Mouse (Mus musculus): ENCODE measurements around the gene 4930426L09Rik. TPM values are rescaled to one million over a fixed set of nuclear protein-coding genes. Genes with fewer than 3 reads are reported as not detected.
A peak's percentile ranks its signal among the peaks of the same experiment; 100 is the strongest.

4930426L09Rik gene
- total RNA-seq, 2 experiments from 2014 or later, result 1.7 TPM; not detected in 1

DNA sequence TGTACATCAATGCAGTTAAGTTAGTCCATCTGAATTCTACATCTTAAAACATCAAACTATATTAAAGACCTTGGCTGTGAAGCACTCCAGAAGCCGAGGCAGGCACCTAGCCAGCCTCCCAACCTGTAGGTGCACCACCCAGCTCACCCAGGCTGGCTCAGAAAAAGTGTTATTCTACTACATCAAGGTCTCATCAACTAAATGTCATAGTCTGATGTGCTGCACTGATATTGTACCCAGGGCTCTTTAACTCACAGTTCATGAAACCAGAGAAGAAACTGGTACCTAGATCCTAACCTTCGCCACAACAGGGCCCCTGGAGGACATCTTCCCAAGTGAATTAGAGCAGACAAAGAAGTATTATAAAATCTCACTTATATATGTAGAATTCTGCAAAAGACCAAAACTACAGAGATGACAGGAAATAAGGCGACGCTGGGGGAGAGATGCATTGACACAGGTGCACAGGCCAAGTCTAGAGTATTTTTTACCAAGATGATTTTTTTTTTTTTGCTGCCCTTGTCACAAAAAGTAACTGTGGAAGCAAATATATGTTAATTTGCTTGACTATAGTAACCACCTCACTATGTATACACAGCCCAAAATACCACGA is 30.6 kb upstream of the 4930426L09Rik start:
- no peak for ATAC-seq (replicated peaks; ENCODE audit: low FRiP score, low TSS enrichment, poor library complexity, severe bottlenecking)

DNA sequence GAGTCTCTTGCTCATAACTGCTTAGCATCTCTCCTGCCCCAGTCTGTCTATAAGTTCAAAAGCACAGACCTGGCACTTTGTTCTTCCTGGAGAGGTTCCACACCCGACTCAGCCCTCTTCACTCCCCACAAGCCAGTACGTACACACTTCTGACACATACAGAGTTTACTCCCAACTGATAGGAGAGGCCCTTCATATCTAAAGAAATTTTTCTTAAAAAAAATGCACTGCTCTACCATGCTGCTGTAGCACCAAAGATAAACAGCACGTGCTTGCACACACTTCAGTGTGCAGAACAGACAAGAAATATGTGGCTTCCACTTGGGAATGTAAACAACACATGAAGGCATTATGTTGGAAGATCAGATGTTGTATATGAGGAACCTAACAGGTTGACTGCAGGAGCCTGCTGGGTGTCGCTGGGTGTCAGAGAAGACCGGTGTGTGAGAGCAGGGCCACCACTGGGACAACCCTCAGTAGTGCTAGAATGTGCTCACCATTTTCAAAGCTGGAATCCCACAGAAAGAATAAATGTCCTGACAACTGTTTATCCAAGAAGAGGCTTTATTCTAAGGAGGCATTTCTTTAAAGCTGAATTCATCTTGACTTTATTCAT is 29.0 kb upstream of the 4930426L09Rik start:
- peak; percentile 92 for ATAC-seq (replicated peaks; ENCODE audit: low FRiP score, low TSS enrichment, poor library complexity, severe bottlenecking)

DNA sequence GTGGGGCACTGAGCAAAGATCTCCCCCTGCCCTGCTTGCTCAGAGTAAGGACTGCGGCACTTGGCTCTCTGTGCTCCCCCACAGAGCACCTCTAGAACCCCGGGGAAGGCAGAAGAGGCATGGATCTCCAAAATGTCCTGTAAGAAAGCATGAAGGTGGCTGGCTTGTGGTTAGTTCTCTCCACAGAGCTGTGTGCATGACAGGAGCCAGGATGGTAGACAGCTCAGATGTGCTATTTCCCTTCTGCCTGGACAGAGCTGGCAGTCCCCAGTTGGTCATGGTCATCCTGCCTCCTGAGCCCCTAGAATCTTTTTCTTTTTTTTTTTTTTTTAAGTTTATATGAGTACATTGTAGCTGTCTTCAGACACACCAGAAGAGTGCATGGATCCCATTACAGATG is 27.7 kb upstream of the 4930426L09Rik start:
- ATAC-seq (replicated peaks; ENCODE audit: low FRiP score, low TSS enrichment, poor library complexity, severe bottlenecking), result no peak

DNA sequence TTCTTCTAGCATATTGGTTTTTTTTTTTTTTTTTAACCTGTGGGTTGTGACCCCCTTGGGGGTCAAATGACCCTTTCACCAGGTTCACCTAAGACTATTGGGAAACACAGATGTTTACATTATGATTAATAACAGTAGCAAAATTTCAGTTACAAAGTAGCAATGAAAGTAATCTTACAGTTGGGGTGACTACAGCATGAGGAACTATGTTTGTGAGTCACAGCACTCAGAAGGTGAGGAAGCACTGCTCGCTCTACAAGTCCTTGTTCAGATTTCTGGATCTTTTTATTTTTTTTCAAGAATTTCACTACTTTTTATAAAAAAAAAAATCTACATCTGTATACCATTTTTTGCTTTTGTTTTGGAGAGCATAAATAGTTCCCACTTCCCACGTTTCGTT is 26.6 kb upstream of the 4930426L09Rik start:
- no peak for ATAC-seq (replicated peaks; ENCODE audit: low FRiP score, low TSS enrichment, poor library complexity, severe bottlenecking)

DNA sequence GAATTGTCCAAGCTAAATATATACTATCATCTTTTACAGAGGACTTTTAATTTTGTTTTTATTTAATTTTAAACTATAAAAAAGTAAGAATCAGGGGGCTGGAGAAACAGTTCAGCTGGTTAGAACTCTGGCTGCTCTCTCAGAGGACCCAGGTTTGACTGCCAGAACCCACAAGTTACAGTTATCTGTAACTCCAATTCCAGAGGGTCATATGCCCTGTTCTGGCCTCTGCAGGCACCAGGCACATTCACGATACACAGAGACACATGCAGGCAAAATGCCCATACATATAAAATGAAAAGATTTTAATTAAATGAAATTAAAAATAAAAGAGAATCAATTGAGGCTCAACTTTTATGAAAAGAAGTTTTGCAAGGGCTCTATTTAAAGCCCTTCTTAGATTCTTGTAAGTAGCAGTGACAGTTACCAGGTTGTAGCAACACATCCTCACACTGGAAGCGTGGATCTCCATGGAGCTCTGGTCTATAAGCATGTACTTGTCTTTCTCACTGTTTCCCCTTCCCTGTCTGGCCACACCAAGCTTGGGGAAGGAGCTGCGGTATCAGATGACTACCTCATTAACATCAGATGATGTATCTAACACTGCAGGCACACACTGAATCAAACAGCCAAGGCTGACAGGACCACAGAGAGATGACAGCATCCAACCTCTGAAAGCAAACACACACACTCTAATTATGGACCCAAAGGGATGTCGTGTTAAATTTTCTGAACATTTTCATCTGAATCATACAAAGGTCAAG is 23.1 kb upstream of the 4930426L09Rik start:
- peak; percentile 64 for ATAC-seq (replicated peaks; ENCODE audit: low FRiP score, low TSS enrichment, poor library complexity, severe bottlenecking)

DNA sequence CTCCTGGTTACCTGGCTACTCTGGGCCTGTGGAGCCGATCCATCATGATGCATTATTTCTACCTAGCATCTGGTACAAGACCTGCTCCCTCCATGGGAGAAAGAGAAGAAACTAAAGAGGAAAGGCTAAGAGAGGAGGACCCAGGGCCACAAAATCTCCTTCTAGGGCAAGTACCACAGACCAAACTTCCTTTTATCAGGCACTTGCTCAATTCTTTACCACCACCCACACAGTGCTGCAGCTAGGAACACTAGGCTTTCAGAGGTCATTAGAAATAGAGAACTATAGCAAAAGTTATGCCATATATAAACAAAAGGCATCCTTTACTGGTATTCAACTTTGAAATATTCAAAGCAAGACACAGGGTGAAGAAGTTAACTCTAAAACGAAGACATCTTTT is 22.0 kb upstream of the 4930426L09Rik start:
- no peak for ATAC-seq (replicated peaks; ENCODE audit: low FRiP score, low TSS enrichment, poor library complexity, severe bottlenecking)

DNA sequence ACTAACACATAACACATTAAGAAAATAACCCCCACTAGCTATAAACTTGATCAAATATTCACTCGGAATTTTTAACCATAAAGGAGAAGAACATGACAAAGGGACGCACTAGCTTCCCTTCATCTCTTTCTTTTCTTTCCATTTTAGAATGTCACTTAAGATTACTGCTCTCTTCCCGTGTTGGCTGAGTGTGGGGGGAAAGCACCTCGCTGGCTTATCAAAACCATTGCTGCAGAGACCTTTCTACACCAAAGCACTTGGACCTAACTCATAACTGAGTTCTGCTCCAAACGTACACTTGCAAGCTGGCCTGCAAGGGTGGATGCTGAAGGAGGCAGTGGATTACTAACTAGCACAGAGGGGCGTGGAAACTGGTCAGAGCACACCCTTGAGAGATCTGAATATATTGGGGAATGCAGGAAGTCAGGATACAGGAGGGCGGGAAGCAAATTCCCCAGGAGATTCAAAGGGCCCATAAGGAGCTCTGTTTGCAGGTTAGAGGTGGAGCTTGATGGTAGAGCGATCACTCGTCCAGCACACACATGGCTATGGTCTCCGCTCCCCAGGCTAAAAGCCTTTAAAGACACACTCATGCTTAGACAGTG is 20.8 kb upstream of the 4930426L09Rik start:
- no peak for ATAC-seq (replicated peaks; ENCODE audit: low FRiP score, low TSS enrichment, poor library complexity, severe bottlenecking)

DNA sequence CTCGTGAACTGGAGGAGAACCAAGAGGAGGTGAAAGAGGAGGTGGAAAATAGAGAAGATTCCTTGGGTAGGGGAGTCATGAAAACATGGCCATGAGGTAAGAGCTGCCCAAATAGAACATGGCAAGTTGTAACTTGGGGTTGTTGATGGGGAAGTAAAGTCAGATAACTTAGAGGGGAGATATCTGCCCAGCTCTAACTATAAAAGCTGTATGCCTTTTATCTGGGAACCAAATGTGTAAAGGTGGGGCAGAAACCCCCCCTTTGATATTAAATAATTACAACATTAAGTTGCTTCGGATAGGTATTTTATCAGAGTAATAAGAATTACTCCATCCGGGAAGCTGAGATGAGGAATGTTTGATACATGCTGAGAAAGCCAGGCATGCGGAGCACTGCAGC is 19.1 kb upstream of the 4930426L09Rik start:
- no peak for ATAC-seq (replicated peaks; ENCODE audit: low FRiP score, low TSS enrichment, poor library complexity, severe bottlenecking)

DNA sequence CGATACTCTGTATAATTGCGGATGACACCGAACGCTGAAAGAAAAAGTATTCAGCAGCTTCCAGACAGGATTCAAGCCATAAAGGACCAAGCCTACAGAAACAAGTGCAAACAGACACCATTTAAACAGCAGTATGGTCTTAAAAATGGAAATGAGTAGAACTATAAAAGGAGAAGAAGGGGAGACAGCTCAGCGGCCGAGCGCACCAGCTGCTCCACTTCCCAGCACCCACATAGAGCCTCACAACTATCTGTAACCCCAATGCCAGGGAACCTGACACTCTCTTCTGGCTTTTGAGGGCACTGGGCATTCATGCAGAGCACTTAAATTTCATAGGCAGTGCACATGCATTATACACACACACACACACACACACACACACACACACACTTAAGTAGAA is 18.5 kb upstream of the 4930426L09Rik start:
- no peak for ATAC-seq (replicated peaks; ENCODE audit: low FRiP score, low TSS enrichment, poor library complexity, severe bottlenecking)

DNA sequence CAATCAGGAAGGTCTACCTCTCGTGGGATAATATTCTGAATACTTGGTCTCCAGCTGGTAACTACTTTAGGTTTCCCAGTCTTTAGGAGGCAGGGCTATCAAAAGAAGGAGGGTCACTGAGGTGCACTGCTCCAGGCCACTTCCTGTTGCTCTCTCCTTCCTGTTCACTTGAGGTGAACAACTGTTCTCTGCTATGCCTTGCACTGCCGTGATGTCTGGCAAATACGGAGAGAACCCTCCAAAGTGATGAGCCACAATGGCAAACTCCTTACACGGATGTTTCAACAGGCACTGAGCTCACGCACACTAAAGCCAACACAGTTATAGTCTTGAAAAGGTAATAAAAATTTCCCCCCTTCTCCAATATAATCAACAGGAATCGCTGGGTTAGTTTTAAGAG is 15.6 kb upstream of the 4930426L09Rik start:
- ATAC-seq (replicated peaks; ENCODE audit: low FRiP score, low TSS enrichment, poor library complexity, severe bottlenecking), result no peak

DNA sequence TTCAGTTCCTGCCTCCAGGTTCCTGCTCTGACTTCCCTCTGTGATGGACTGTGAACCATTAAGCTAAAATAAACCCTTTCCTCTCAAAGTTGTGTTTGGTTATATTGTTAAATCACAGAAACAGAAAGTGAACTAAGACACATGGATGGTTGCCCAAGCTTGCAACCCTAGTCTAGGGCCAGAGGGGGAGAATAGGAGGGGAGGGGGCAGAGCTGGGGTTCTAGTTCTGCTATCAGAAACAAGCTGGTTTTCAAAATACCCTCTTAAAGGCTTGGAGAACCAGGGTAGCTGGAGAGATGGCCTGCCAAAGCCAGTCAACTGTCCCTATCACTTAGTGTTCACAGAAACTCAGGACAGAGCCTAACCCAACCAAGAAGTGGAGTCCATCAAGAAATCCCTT is 14.6 kb upstream of the 4930426L09Rik start:
- no peak for ATAC-seq (replicated peaks; ENCODE audit: low FRiP score, low TSS enrichment, poor library complexity, severe bottlenecking)

DNA sequence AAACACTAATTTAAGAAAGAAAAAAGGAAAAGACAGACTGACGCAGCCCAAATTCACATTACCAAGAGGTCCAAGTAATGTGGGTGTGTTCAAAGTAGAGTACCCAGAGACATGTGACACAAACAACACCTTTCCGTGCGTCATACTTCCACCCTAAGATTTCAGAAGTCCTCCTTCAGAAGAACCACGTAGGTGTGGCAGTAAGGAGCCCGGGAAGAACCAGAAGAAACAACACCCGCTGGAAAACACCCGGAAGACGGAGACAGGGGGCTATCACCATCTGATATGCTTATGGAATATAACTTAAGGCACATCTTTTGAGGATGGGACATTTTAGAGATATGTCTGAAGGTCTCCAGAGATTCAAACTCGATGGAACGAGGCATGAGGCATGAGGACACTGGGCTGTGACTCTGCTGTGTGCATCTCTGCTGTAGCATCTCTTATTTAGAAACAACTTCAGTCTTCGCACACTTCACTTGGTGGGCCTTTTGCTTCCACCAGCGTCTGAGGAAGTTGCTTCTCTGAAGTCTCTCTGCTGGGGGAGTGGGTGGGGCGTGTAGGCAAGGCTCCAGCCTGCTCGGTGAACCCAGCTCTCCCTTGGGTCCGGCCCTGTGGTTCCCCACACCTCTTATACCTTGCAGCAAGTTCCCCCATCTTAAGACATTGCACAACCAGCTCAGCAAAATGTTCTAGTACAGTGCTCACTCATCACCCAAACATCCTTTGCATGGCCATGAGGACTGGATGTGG is 13.9 kb upstream of the 4930426L09Rik start:
- no peak for ATAC-seq (replicated peaks; ENCODE audit: low FRiP score, low TSS enrichment, poor library complexity, severe bottlenecking)

DNA sequence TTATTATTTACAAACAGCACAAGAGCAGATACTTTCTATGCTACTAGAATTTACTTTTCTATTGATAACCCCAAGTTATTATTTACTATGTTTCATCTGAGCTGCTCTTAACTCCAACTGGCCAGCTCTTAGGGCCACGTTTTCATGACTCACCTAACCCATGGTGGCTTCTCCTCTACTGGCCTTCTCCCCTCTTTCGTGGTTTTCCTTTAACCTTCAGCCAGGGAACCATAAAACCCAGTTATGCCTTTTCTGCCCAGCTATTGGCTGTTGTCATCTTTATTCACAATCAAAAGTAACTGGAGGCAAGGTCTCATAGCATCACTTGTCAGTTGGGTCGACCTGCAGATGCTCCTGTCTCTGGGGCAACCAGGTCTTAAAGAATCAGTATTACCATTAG is 12.6 kb upstream of the 4930426L09Rik start:
- no peak for ATAC-seq (replicated peaks; ENCODE audit: low FRiP score, low TSS enrichment, poor library complexity, severe bottlenecking)

DNA sequence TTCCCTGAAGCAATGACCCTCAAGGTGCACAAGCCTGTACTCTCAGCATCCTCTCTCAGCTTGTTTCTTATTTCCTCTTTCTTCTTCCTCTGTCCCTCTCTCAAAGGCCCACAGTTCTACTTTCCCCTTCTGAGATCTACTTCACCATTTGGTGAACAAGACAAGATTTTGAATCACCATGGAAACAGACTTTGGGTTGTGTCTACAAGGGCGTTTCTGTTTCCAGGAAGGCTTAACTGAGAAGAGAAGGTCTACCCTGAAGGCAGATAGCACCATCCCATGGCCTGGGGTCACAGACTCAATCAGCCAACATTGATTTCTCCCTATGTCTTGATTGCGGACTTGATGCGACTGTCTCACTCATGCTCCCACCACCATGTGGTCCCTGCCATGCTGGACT is 9.3 kb upstream of the 4930426L09Rik start:
- 0 out of 2 replicates have a peak, but pooled peaks have one; percentile 23 for ATAC-seq (replicated peaks; ENCODE audit: low FRiP score, low TSS enrichment, poor library complexity, severe bottlenecking)

DNA sequence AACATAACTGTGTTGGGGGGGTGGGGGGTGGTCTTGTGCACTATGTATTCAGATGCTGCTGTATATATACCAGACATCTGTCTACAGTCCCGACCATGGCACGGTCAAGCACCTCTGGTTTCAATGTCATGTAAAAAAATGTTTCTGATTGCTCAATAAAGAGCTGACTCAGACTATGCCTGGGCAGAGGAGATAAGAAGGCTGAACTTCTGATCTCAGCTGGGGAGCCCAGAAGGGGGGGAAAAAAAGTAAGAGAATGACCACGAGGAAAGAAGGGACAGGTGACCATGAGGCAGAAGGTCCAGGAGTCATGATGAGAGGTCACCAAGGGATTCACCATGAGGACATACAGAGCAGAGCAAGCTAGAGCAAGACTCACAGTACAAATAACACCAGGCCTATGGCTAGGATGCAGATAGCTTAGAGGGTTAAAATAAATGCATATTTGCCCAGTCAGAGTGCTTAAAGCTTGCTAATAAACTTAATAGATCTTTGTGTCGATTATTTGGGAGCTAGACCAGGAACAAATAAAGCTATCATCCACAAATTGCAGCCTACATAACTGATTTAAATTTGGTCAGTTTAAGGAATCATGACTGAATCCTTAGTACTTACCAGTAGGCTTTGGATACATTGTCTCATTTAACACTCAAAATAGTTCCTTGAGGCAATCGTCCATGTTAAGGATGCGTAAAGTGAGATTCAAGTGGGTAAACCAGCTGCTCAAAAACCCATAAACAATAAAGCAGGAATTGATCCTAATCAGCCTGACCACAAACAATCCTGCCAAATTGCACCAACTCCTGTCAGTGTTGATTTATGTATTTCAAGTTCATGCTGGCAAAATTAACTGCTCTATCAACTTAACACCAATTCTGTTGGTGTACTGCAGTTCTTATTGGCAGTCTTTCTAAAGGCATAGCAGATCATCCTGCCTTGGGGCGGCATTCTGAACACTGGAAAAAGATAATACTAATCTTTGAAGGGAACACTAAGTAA is 5.3 kb upstream of the 4930426L09Rik start:
- ATAC-seq (replicated peaks; ENCODE audit: low FRiP score, low TSS enrichment, poor library complexity, severe bottlenecking), result peak; percentile 65

DNA sequence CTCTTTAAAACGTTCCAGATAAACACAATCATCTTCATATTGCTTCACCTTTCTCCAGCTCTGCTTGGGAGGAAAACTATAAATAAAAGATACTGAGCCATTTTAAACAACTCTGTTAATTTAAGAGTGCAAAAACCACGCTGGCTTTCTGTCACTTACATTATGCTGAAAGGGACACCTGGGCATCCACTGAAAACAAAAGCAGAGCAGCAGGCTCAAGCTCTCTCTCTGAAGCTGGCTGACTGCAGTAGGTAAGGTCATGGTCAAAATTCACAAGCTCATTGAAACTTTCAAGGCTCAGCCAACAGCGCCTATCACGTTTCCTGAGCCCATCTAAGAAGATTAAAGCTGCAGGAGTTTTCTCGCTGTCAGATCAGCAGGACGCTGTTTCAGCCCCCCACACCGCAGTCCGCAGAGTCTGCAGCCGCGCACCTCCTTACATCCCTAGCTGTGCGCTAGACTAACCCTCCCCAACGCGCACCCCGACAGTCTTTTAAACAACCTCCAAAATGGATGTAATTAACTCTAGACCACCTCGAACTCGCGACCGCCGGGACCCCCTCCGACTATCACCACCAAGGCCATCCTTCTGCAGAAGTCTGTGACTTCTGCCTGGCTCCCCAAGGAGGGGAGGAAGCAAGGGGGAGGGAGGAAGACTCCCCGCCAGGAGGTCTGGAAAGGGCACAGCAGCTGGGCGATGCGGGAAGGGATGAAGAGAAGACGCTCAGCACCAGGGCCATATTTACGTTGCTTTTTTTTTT is 1.5 kb upstream of the 4930426L09Rik start:
- no peak; the same call in 1 of the 2 replicates for ATAC-seq (replicated peaks; ENCODE audit: low FRiP score, low TSS enrichment, poor library complexity, severe bottlenecking)

DNA sequence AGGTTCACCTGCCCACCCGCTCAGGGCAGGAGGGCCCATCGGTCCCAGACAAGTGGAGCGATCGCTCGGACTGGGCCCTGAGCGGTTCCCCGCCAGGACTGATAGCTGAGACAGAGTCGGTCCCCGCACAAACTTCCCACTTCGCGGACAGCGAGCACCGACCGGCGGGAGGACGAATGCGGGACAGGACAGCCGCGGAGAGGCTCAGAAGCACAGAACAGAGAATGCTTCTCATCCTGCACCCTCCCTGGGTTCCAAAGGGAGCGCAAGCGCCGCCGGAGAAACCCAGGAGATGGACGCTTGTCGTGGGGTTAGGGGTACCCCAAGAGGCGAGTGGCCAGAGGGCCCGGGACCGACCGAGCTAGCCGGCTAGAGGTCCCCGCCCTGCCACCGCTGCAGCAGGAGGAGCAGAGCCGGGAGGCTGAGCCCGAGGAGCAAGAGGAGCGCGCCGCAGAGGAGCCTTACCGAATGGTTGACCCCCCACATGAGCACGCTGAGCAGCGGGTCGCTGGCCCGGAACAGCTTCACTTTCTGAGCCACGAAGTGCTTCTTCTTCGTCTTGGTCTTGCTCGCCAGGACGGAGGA is 664 bp upstream of the 4930426L09Rik start:
- peak; percentile 24; the same call in 1 of the 2 replicates for ATAC-seq (replicated peaks; ENCODE audit: low FRiP score, low TSS enrichment, poor library complexity, severe bottlenecking)
